Mouse (Mus musculus) heart, embryonic 13.5 days (tissue): ENCODE measurements around the gene Cgnl1. TPM values are rescaled to one million over a fixed set of nuclear protein-coding genes. Genes with fewer than 3 reads are reported as not detected.

Experiments
- ATAC-seq: fragments of 200-750 bp; cut with Nextera tagmentation; 2 replicates; pipeline ENCODE4 v1.8.0; 2017; ENCODE audit warnings: moderate TSS enrichment; ENCODE audit not compliant: insufficient number of reproducible peaks, low FRiP score, low TSS enrichment; ENCODE audit errors: extremely low read depth
- H3K27ac ChIP-seq: fragments of 300-500 bp; sonication (generic); replicated peaks from 2 replicates; pipeline ENCODE4 v1.5.1; 2015; ENCODE audit warnings: moderate library complexity, mild to moderate bottlenecking, inconsistent platforms
- H3K27me3 ChIP-seq: fragments of 300-500 bp; sonication (generic); replicated peaks from 2 replicates; pipeline ENCODE4 v1.6.1; 2015; ENCODE audit warnings: mild to moderate bottlenecking, inconsistent platforms
- H3K36me3 ChIP-seq: fragments of 300-500 bp; sonication (generic); 2 replicates; pipeline ENCODE4 v1.6.1; 2015; ENCODE audit warnings: mild to moderate bottlenecking, inconsistent platforms
- H3K4me1 ChIP-seq: fragments of 300-500 bp; sonication (generic); 2 replicates; pipeline ENCODE4 v1.6.1; 2015; ENCODE audit warnings: inconsistent platforms
- H3K4me2 ChIP-seq: fragments of 300-500 bp; sonication (generic); 2 replicates; pipeline ENCODE4 v1.6.1; 2015; ENCODE audit warnings: inconsistent platforms, mild to moderate bottlenecking, moderate library complexity
- H3K4me3 ChIP-seq: fragments of 300-500 bp; sonication (generic); 2 replicates; pipeline ENCODE4 v1.5.1; 2015; ENCODE audit warnings: moderate library complexity, mild to moderate bottlenecking, inconsistent platforms
- H3K9ac ChIP-seq: fragments of 300-500 bp; sonication (generic); 2 replicates; pipeline ENCODE4 v1.6.1; 2015; ENCODE audit warnings: inconsistent platforms, mild to moderate bottlenecking, moderate library complexity
- H3K9me3 ChIP-seq: fragments of 300-500 bp; sonication (generic); 2 replicates; pipeline ENCODE4 v1.6.1; 2016; ENCODE audit warnings: inconsistent platforms
- WGBS: fragments of 180-500 bp; shearing (Covaris S2); methylation state at CpG from one replicate; pipeline ENCODE4 v1.1.7; 2015; ENCODE audit warnings: mixed read lengths; 5-methylcytosine and 5-hydroxymethylcytosine counted together
- polyA plus RNA-seq: library from polyadenylated mRNA; unstranded; fragments of >200 nt; fragmentation: Nextera tagmentation; extraction: Ambion mirVana; gene quantifications from 2 replicates; pipeline ENCODE4 v1.2.1, GENCODE M21; 2015

Cgnl1 gene
- polyA plus RNA-seq, 1 experiment from 2014 or later = 38.7 TPM

DNA sequence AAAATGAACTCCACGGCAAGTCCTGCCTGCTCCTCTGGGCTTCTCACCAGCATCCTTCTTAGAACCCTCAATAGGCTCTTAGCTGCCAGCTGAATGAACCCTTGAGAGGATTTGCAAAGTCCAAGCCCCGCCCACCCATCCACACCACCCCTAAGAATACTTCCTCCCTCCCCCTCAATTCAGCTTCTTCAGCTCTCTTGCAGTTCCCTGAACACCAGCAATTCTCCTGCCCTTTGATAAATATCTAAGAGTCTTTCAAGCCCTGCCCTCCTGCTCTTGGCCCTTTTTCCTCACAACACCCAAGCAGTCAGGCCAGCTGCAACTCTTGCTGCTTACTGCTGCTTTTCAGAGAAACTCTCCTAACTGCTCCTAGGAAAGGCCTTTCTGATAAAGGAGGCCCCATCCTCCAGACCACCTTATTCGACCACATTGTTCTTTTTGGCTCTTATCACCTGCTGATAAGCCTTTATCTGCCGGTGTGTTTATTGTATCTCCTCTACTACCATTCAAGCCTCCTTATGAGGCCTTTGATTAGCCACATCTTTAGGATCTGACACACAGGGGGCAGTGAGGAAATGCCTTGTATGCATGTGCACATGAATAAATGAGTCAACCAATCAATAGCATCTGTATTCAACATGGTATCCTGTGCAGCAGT is 21.3 kb downstream of the Cgnl1 start:
- 11% methylated on average over 4 of the region's 4 CpGs for WGBS
- no peak for ATAC-seq
- Histone ChIP-seq H3K9ac (0 out of 2 replicates have a peak overlapping the region, but pooled peaks have one; percentile 30), H3K9me3 (no peaks in the 10 kb centered on the region), H3K4me2 (peak overlapping the region; percentile 13), H3K36me3 (peaks cover 16% of the 10 kb centered on the region), H3K4me3 (no peak overlapping the region), H3K4me1 (peaks cover 65% of the 10 kb centered on the region), H3K27me3 (no peaks in the 10 kb centered on the region), H3K27ac (peak overlapping the region; percentile 41; the same call in 1 of the 2 replicates)

GRCm38 (mm10) chr9:71746405-71746804 is 25.0 kb downstream of the Cgnl1 start:
- WGBS = 11% methylated on average over 4 of the region's 4 CpGs
- H3K4me1 ChIP-seq = peaks cover 62% of the 10 kb centered on the region
- H3K4me3 ChIP-seq = no peak overlapping the region
- no peak for ATAC-seq
- peak overlapping the region; percentile 79 for H3K27ac ChIP-seq
- no peaks in the 10 kb centered on the region for H3K9me3 ChIP-seq
- peak overlapping the region; percentile 47 for H3K4me2 ChIP-seq
- H3K9ac ChIP-seq = peak overlapping the region; percentile 30; the same call in 1 of the 2 replicates
- H3K36me3 ChIP-seq = peaks cover 14% of the 10 kb centered on the region; the same call in 1 of the 2 replicates
- H3K27me3 ChIP-seq = no peaks in the 10 kb centered on the region

DNA sequence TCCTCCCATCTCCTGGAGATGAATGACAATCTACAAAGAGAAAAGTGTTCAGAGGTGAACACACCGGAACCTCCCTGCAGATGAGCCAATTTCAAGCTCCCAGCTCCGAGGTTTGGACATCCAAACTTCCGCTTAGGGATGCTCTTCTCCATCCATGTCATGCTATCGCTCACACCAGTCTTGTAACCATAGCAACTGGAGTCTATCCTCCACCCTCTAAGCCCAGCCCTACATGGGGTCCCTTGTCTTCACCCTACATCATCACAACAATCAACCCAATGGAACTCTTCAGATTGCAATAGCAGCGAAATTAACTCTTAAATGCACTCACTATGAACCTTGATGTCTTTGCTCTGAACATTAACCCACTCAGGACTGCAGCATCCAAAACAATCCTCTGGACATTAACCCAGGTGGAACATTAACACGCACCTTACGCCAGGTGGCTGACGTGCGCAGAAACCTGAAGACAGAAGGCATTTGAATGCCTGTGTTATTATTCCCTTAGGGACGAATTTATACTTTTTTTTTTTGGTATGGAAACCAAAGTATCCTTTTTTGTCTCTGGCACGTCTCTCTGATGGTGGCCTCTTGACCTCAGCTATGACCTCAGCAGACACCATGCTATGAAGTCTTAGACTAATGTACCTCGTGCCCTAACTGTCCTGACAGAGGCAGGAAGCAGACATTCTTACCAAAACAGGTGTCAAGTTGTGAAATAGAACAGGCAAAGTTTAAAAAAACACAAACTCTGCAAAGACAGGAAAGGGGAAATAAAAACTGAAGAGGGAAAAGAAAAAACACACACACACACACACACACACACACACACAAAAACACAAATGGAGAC is 33.1 kb downstream of the Cgnl1 start:
- Histone ChIP-seq H3K9ac (no peak overlapping the region), H3K9me3 (no peaks in the 10 kb centered on the region), H3K4me2 (no peak overlapping the region), H3K36me3 (no peaks in the 10 kb centered on the region; the same call in 1 of the 2 replicates), H3K27me3 (no peaks in the 10 kb centered on the region), H3K27ac (peak overlapping the region; percentile 9; the same call in 1 of the 2 replicates), H3K4me1 (peaks cover 77% of the 10 kb centered on the region), H3K4me3 (no peak overlapping the region)
- 59% methylated on average over 12 of the region's 12 CpGs for WGBS
- no peak for ATAC-seq

GRCm38 (mm10) chr9:71737257-71738023 is 34.0 kb downstream of the Cgnl1 start:
- no peak overlapping the region for H3K4me3 ChIP-seq
- WGBS = 62% methylated on average over 3 of the region's 3 CpGs
- H3K9ac ChIP-seq = no peak overlapping the region
- no peak overlapping the region for H3K4me2 ChIP-seq
- H3K27me3 ChIP-seq = no peaks in the 10 kb centered on the region
- H3K27ac ChIP-seq = peak overlapping the region; percentile 55
- H3K4me1 ChIP-seq = peaks cover 79% of the 10 kb centered on the region
- no peaks in the 10 kb centered on the region for H3K9me3 ChIP-seq
- no peaks in the 10 kb centered on the region; the same call in 1 of the 2 replicates for H3K36me3 ChIP-seq
- no peak for ATAC-seq

- Histone ChIP-seq H3K27ac (no peak overlapping the region), H3K4me1 (peaks cover 79% of the 10 kb centered on the region), H3K4me3 (no peak overlapping the region), H3K27me3 (no peaks in the 10 kb centered on the region), H3K9me3 (no peaks in the 10 kb centered on the region), H3K36me3 (no peaks in the 10 kb centered on the region; the same call in 1 of the 2 replicates), H3K4me2 (no peak overlapping the region), H3K9ac (no peak overlapping the region)
- no peak for ATAC-seq
- 85% methylated on average over 7 of the region's 7 CpGs for WGBS
Observed at GRCm38 (mm10) chr9:71735886-71736285, 35.5 kb downstream of the Cgnl1 start.

DNA sequence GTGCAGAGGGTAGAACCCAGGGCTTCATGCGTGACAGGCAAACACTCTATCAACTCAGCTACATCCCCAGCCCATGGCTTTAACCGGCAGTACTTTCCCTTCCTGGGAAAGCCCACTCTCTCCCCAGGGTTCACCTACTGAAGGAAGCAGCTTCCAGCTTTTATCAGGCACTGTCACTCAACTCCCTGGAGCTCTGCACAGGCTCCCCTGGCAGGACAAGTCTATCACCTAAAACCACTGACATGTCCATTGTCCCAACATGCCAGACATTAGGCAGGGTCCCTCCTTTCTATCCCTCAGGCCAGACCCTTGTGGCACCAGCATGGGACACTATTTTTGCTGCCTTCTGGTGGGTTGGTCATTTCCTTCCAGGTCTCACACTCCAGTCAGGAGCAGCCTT is 37.8 kb downstream of the Cgnl1 start:
- no peak overlapping the region for H3K4me3 ChIP-seq
- no peaks in the 10 kb centered on the region for H3K27me3 ChIP-seq
- no peak for ATAC-seq
- WGBS = 18% methylated on average over 2 of the region's 2 CpGs
- peak overlapping the region; percentile 34 for H3K27ac ChIP-seq
- H3K4me2 ChIP-seq = no peak overlapping the region
- peaks cover 87% of the 10 kb centered on the region for H3K4me1 ChIP-seq
- H3K9me3 ChIP-seq = no peaks in the 10 kb centered on the region
- no peaks in the 10 kb centered on the region for H3K36me3 ChIP-seq
- H3K9ac ChIP-seq = no peak overlapping the region

- no peak for ATAC-seq
Observed at GRCm38 (mm10) chr9:71728822-71729311, 42.5 kb downstream of the Cgnl1 start.

GRCm38 (mm10) chr9:71727233-71727632 is 44.2 kb downstream of the Cgnl1 start:
- ATAC-seq = no peak
- Histone ChIP-seq H3K27ac (no peak overlapping the region), H3K9ac (no peak overlapping the region), H3K36me3 (peaks cover 34% of the 10 kb centered on the region), H3K9me3 (no peaks in the 10 kb centered on the region), H3K4me3 (no peak overlapping the region), H3K4me1 (peaks cover 71% of the 10 kb centered on the region), H3K27me3 (no peaks in the 10 kb centered on the region), H3K4me2 (no peak overlapping the region)
- WGBS = 36% methylated on average over 4 of the region's 4 CpGs

More at GRCm38 (mm10) chr9:71728822-71729311, 42.5 kb downstream of the Cgnl1 start:
- peak overlapping the region; percentile 30; the same call in 1 of the 2 replicates for H3K9ac ChIP-seq
- H3K27ac ChIP-seq = no peak overlapping the region
- H3K4me3 ChIP-seq = no peak overlapping the region
- H3K4me2 ChIP-seq = no peak overlapping the region
- peaks cover 68% of the 10 kb centered on the region for H3K4me1 ChIP-seq
- peaks cover 21% of the 10 kb centered on the region for H3K36me3 ChIP-seq
- H3K9me3 ChIP-seq = no peaks in the 10 kb centered on the region
- WGBS = 73% methylated on average over 5 of the region's 5 CpGs
- H3K27me3 ChIP-seq = no peaks in the 10 kb centered on the region

DNA sequence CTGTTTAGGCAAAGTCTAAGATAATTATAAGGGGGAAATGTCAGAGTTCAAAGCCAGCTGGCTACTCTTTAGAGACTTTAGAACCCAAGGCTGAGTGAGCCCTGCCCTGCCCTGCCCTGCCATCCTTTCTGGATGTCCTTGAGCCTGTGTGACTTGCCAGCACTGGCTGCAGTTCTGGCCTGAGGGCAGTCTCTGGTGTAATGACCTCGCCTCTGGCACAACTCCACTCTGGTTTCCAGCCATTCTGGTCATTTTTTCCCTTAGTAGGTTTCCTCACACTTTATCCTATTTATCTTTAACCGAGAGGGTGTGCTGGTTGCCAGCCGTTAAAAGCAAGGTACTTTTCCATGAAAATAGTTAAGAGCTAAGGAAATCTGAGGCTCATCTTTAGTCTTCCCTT is 45.3 kb downstream of the Cgnl1 start:
- Histone ChIP-seq H3K27me3 (no peaks in the 10 kb centered on the region), H3K36me3 (peaks cover 40% of the 10 kb centered on the region), H3K27ac (0 out of 2 replicates have a peak overlapping the region, but pooled peaks have one; percentile 13), H3K4me2 (no peak overlapping the region), H3K4me3 (no peak overlapping the region), H3K9me3 (no peaks in the 10 kb centered on the region), H3K4me1 (peaks cover 72% of the 10 kb centered on the region), H3K9ac (no peak overlapping the region)
- WGBS = 66% methylated on average over 3 of the region's 3 CpGs
- ATAC-seq = no peak

DNA sequence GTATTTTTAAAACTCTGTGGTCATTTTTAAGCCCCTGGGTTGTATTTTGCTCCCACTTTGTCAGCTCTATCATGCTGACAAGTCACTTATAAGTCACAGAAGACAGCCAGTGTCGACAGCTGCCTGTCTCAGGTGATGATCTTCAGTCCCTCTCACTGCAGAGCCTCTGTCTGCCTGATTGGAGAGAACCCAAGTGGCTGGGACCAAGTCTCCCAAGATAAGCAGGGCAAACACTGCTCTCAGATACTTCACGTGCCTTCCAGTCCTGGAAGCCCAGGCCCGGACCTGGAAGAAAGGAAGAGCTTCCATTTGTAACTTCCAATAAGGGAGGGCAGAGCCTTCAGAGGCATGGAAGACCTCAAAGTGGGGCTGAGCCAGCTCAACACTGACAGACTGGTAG is 49.0 kb downstream of the Cgnl1 start:
- Histone ChIP-seq H3K9me3 (no peaks in the 10 kb centered on the region), H3K4me2 (no peak overlapping the region), H3K4me1 (peaks cover 78% of the 10 kb centered on the region), H3K9ac (peak overlapping the region; percentile 45), H3K27me3 (no peaks in the 10 kb centered on the region), H3K27ac (peak overlapping the region; percentile 78), H3K4me3 (no peak overlapping the region), H3K36me3 (peaks cover 41% of the 10 kb centered on the region)
- WGBS = 12% methylated on average over 3 of the region's 3 CpGs
- ATAC-seq = peak; percentile 40; the same call in 1 of the 2 replicates

- H3K4me2 ChIP-seq = peak overlapping the region; percentile 41
- no peak for ATAC-seq
Observed at GRCm38 (mm10) chr9:71716995-71717394, 54.4 kb downstream of the Cgnl1 start.

More at GRCm38 (mm10) chr9:71716995-71717394, 54.4 kb downstream of the Cgnl1 start:
- WGBS = 20% methylated on average over 5 of the region's 5 CpGs
- H3K4me3 ChIP-seq = no peak overlapping the region
- peaks cover 45% of the 10 kb centered on the region for H3K36me3 ChIP-seq
- peaks cover 67% of the 10 kb centered on the region for H3K4me1 ChIP-seq
- peak overlapping the region; percentile 74 for H3K27ac ChIP-seq
- peak overlapping the region; percentile 48; the same call in 1 of the 2 replicates for H3K9ac ChIP-seq
- H3K9me3 ChIP-seq = no peaks in the 10 kb centered on the region
- no peaks in the 10 kb centered on the region for H3K27me3 ChIP-seq
